Mouse (Mus musculus): ENCODE measurements around the gene Nova2. TPM values are rescaled to one million over a fixed set of nuclear protein-coding genes. Genes with fewer than 3 reads are reported as not detected.
A peak's percentile ranks its signal among the peaks of the same experiment; 100 is the strongest.

The Nova2 gene
- polyA plus RNA-seq, 1 experiment from 2014 or later = 6.9 TPM

GRCm38 (mm10) chr7:18970956-18971355 is 45.3 kb downstream of the Nova2 start:
- DNase-seq (ENCODE audit: low spot score) (no peak), ATAC-seq (replicated peaks; ENCODE audit: low FRiP score) (no peak)
- Histone ChIP-seq H3K4me2 (ENCODE audit: low read depth, low read length, severe bottlenecking) (no peak overlapping the region), H3K9me3 (ENCODE audit: control insufficient read depth, low read length) (no peaks in the 10 kb centered on the region), H3K4me3 (ENCODE audit: low read depth, low read length) (no peak overlapping the region), H3K4me1 (replicated peaks; ENCODE audit: control insufficient read depth, insufficient read depth, low read length) (no peaks in the 10 kb centered on the region), H3K9ac (ENCODE audit: low read length) (no peak overlapping the region), H3K36me3 (ENCODE audit: control insufficient read depth, insufficient read depth, low read length) (no peaks in the 10 kb centered on the region), H3K27me3 (ENCODE audit: control insufficient read depth, insufficient read depth, low read length) (no peaks in the 10 kb centered on the region), H3K27ac (ENCODE audit: low read depth, low read length) (no peak overlapping the region)
- 91% methylated on average over 3 of the region's 3 CpGs for WGBS

- Histone ChIP-seq H3K4me2 (ENCODE audit: low read depth, low read length, severe bottlenecking) (no peak overlapping the region), H3K4me3 (ENCODE audit: low read depth, low read length) (no peak overlapping the region), H3K27me3 (ENCODE audit: control insufficient read depth, insufficient read depth, low read length) (no peaks in the 10 kb centered on the region), H3K9me3 (ENCODE audit: control insufficient read depth, low read length) (no peaks in the 10 kb centered on the region), H3K4me1 (replicated peaks; ENCODE audit: control insufficient read depth, insufficient read depth, low read length) (no peaks in the 10 kb centered on the region), H3K9ac (ENCODE audit: low read length) (no peak overlapping the region), H3K27ac (ENCODE audit: low read depth, low read length) (no peak overlapping the region), H3K36me3 (ENCODE audit: control insufficient read depth, insufficient read depth, low read length) (no peaks in the 10 kb centered on the region)
- DNase-seq (ENCODE audit: low spot score) (no peak), ATAC-seq (replicated peaks; ENCODE audit: low FRiP score) (no peak)
- WGBS = 94% methylated on average over 9 of the region's 9 CpGs
These were observed 52.7 kb downstream of the Nova2 start for GRCm38 (mm10) chr7:18978381-18978780.

- 81% methylated on average over 2 of the region's 2 CpGs for whole genome bisulfite sequencing
- DNase-seq (ENCODE audit: low spot score) (no peak), ATAC-seq (replicated peaks; ENCODE audit: low FRiP score) (no peak)
- Histone ChIP-seq H3K27ac (ENCODE audit: low read depth, low read length) (no peak overlapping the region), H3K9me3 (ENCODE audit: control insufficient read depth, low read length) (no peaks in the 10 kb centered on the region), H3K4me1 (replicated peaks; ENCODE audit: control insufficient read depth, insufficient read depth, low read length) (no peaks in the 10 kb centered on the region; the same call in 1 of the 2 replicates), H3K9ac (ENCODE audit: low read length) (no peak overlapping the region), H3K4me3 (ENCODE audit: low read depth, low read length) (no peak overlapping the region), H3K27me3 (ENCODE audit: control insufficient read depth, insufficient read depth, low read length) (peaks cover 2% of the 10 kb centered on the region; the same call in 1 of the 2 replicates), H3K36me3 (ENCODE audit: control insufficient read depth, insufficient read depth, low read length) (no peaks in the 10 kb centered on the region), H3K4me2 (ENCODE audit: low read depth, low read length, severe bottlenecking) (no peak overlapping the region)
These were observed 60.8 kb downstream of the Nova2 start for GRCm38 (mm10) chr7:18986503-18986902.

DNA sequence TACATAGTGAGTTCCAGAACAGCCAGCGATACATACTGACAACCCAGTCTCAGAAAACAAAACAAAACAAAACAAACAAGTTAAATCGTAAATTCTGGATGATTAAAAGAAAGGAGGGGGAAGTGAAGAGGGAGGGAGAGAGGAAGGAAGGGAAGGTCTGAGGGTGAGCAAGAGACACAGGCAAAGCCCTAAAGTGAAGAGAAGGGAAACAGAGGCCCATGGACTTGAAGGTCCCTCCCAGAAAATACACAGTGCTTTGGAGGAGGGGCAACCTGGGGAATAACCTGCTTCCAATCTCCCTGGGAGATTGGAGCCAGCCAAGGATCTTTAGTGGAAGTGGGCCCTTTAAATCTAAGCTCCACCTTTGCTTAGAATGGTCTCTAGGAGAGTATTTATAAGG is 61.4 kb downstream of the Nova2 start, which contains the start of gene Nanos2:
Gene Nanos2, plus strand, starts transcription at position 301 of the 400 bp plus-strand sequence.
- Histone ChIP-seq H3K4me3 (ENCODE audit: low read depth, low read length) (no peak within 1 kb of the TSS), H3K36me3 (ENCODE audit: control insufficient read depth, insufficient read depth, low read length) (no peaks in the 10 kb centered on the region), H3K4me1 (replicated peaks; ENCODE audit: control insufficient read depth, insufficient read depth, low read length) (peaks cover 1% of the 10 kb centered on the region), H3K27ac (ENCODE audit: low read depth, low read length) (no peak within 1 kb of the TSS), H3K4me2 (ENCODE audit: low read depth, low read length, severe bottlenecking) (no peak within 1 kb of the TSS), H3K27me3 (ENCODE audit: control insufficient read depth, insufficient read depth, low read length) (peaks cover 7% of the 10 kb centered on the region), H3K9ac (ENCODE audit: low read length) (no peak within 1 kb of the TSS), H3K9me3 (ENCODE audit: control insufficient read depth, low read length) (no peaks in the 10 kb centered on the region)
- DNase-seq (ENCODE audit: low spot score) = no peak
- ATAC-seq (replicated peaks; ENCODE audit: low FRiP score) = no peak
- WGBS = 87% methylated on average over 2 of the region's 2 CpGs

DNA sequence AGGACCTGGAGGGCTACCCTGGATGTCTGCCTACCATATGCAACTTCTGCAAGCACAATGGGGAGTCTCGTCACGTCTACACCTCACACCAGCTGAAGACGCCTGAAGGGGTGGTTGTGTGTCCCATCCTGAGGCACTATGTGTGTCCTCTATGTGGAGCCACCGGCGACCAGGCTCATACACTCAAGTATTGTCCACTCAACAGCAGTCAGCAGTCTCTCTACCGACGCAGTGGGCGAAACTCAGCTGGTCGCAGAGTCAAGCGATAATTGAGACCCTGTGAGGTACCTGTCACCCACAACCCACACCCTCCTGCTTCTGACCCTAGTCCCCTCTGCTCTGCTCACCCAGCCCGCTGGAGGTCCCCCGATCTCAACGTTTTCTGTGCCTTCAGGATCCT is 62.1 kb downstream of the Nova2 start:
- Histone ChIP-seq H3K9me3 (ENCODE audit: control insufficient read depth, low read length) (no peaks in the 10 kb centered on the region), H3K4me3 (ENCODE audit: low read depth, low read length) (no peak overlapping the region), H3K9ac (ENCODE audit: low read length) (no peak overlapping the region), H3K36me3 (ENCODE audit: control insufficient read depth, insufficient read depth, low read length) (no peaks in the 10 kb centered on the region), H3K4me2 (ENCODE audit: low read depth, low read length, severe bottlenecking) (no peak overlapping the region), H3K27ac (ENCODE audit: low read depth, low read length) (no peak overlapping the region), H3K4me1 (replicated peaks; ENCODE audit: control insufficient read depth, insufficient read depth, low read length) (peaks cover 4% of the 10 kb centered on the region), H3K27me3 (ENCODE audit: control insufficient read depth, insufficient read depth, low read length) (peaks cover 13% of the 10 kb centered on the region)
- 74% methylated on average over 13 of the region's 13 CpGs for WGBS
- ATAC-seq (replicated peaks; ENCODE audit: low FRiP score) (no peak), DNase-seq (ENCODE audit: low spot score) (no peak)

DNA sequence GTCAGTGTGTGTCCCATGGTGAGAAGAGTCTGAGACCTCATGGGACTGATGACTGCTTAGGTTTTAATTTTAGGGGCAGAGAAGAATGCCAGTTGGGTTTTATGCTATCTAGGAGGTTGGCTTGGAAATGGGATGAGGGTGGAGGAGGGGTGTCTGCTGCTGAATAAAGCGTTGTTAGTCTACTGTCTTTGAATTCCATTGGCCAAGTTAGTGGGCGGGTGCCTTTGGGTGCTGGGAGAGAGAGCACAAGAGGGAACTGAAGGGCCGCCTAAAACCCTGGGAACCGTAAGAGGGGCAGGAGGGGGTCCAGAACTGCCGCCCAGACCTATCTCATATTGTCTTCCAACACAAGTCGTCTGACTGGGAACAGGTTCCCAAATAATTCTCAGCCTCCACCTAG is 63.1 kb downstream of the Nova2 start:
- ATAC-seq (replicated peaks; ENCODE audit: low FRiP score) (no peak), DNase-seq (ENCODE audit: low spot score) (no peak)
- H3K4me3 ChIP-seq (ENCODE audit: low read depth, low read length) = no peak overlapping the region
- no peak overlapping the region for H3K27ac ChIP-seq (ENCODE audit: low read depth, low read length)
- H3K4me2 ChIP-seq (ENCODE audit: low read depth, low read length, severe bottlenecking) = no peak overlapping the region
- H3K4me1 ChIP-seq (replicated peaks; ENCODE audit: control insufficient read depth, insufficient read depth, low read length) = peaks cover 6% of the 10 kb centered on the region
- WGBS = 77% methylated on average over 6 of the region's 6 CpGs
- no peaks in the 10 kb centered on the region for H3K36me3 ChIP-seq (ENCODE audit: control insufficient read depth, insufficient read depth, low read length)
- peaks cover 20% of the 10 kb centered on the region for H3K27me3 ChIP-seq (ENCODE audit: control insufficient read depth, insufficient read depth, low read length)
- H3K9me3 ChIP-seq (ENCODE audit: control insufficient read depth, low read length) = no peaks in the 10 kb centered on the region
- H3K9ac ChIP-seq (ENCODE audit: low read length) = no peak overlapping the region

DNA sequence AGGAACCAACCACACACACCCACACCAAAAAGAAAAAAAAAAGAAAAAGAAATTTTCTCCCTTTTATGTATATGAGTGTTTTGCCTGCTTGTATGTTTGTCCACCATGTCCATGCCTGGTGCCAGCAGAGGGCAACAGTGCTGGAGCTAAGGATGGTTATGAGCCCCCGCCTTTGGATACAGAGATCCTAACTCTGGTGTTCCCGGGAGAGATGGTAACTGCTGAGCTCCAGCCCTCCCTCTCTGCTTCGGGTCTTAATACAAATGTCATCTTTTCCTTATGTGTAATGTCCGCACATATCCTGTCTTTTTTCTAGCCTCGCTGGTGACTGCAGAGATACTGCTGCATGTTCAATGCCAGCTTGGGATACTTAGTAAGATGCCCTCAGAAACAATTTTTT is 64.3 kb downstream of the Nova2 start:
- Histone ChIP-seq H3K36me3 (ENCODE audit: control insufficient read depth, insufficient read depth, low read length) (no peaks in the 10 kb centered on the region), H3K27me3 (ENCODE audit: control insufficient read depth, insufficient read depth, low read length) (peaks cover 20% of the 10 kb centered on the region), H3K4me2 (ENCODE audit: low read depth, low read length, severe bottlenecking) (peak overlapping the region; percentile 51), H3K9me3 (ENCODE audit: control insufficient read depth, low read length) (no peaks in the 10 kb centered on the region), H3K4me1 (replicated peaks; ENCODE audit: control insufficient read depth, insufficient read depth, low read length) (peaks cover 6% of the 10 kb centered on the region), H3K9ac (ENCODE audit: low read length) (peak overlapping the region; percentile 31; the same call in 1 of the 2 replicates), H3K4me3 (ENCODE audit: low read depth, low read length) (peak overlapping the region; percentile 47), H3K27ac (ENCODE audit: low read depth, low read length) (peak overlapping the region; percentile 80)
- WGBS = 10% methylated on average over 5 of the region's 5 CpGs
- DNase-seq (ENCODE audit: low spot score) (no peak), ATAC-seq (replicated peaks; ENCODE audit: low FRiP score) (no peak)

- under 1% methylated on average over 36 of the region's 37 CpGs for WGBS
- H3K36me3 ChIP-seq (ENCODE audit: control insufficient read depth, insufficient read depth, low read length) = no peaks in the 10 kb centered on the region
- H3K27ac ChIP-seq (ENCODE audit: low read depth, low read length) = peak within 1 kb of the TSS; percentile 80
- peak within 1 kb of the TSS; percentile 77 for H3K4me2 ChIP-seq (ENCODE audit: low read depth, low read length, severe bottlenecking)
- H3K4me1 ChIP-seq (replicated peaks; ENCODE audit: control insufficient read depth, insufficient read depth, low read length) = peaks cover 6% of the 10 kb centered on the region
- ATAC-seq (replicated peaks; ENCODE audit: low FRiP score) (peak; percentile 95), DNase-seq (ENCODE audit: low spot score) (peak; percentile 100)
- H3K4me3 ChIP-seq (ENCODE audit: low read depth, low read length) = peak within 1 kb of the TSS; percentile 47
- no peaks in the 10 kb centered on the region for H3K9me3 ChIP-seq (ENCODE audit: control insufficient read depth, low read length)
- peaks cover 20% of the 10 kb centered on the region for H3K27me3 ChIP-seq (ENCODE audit: control insufficient read depth, insufficient read depth, low read length)
- peak within 1 kb of the TSS; percentile 57 for H3K9ac ChIP-seq (ENCODE audit: low read length)
These were observed 65.1 kb downstream of the Nova2 start, which contains the start of gene Mypop for GRCm38 (mm10) chr7:18990601-18991295. Mypop (plus strand) TSS chr7:18991245.

Data from forebrain, embryonic 11.5 days (tissue).